Mouse (Mus musculus): ENCODE data around the gene Chic2.

Chic2 gene

GRCm38 (mm10) chr5:75067125-75067756 lies 22.7 kb upstream of the Chic2 start:
- no peak for DNase-seq (ENCODE audit: low read depth)

DNA sequence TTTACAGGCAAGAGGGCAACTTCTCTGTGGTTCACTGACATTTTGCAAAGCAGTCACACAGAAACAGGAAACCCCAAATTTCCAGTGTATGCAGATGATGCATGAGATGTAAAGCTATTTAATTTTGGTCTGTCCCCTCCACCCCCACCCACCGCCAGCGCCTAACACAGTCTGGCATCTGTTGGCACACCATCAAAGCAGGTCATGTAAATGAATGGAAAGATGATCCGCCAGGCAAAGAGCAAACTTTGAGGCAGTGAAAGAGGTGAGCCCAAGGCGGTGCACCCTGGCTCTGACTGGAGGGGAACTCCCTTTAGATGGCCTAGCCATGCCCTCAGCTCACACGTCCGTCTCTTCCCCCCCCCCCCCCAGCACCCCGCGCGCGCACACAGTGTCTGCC lies 22.1 kb upstream of the Chic2 start:
- no peak for DNase-seq (ENCODE audit: low read depth)

- DNase-seq (ENCODE audit: low read depth), result no peak
Observed at GRCm38 (mm10) chr5:75063177-75063576, 18.6 kb upstream of the Chic2 start.

DNA sequence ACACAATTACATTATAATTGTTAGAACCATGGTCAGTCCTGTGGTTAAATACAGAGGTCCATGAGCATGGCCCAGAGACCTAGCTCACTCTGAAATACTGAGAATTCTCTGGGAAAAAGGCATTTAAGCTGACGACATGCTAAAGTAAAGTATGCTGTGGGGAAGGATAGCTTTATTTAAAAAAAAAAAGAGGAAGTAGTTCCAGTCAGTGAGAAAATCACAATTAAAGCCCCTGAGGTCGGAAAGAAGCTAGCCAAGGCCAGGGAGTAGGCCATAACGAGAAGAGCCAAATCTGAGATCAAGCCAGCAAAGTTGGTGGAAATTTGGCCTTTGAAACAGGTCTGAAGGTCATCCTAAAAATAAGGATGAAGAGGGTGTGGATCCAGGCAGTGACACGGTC lies 6.5 kb upstream of the Chic2 start:
- no peak for DNase-seq (ENCODE audit: low read depth)

DNA sequence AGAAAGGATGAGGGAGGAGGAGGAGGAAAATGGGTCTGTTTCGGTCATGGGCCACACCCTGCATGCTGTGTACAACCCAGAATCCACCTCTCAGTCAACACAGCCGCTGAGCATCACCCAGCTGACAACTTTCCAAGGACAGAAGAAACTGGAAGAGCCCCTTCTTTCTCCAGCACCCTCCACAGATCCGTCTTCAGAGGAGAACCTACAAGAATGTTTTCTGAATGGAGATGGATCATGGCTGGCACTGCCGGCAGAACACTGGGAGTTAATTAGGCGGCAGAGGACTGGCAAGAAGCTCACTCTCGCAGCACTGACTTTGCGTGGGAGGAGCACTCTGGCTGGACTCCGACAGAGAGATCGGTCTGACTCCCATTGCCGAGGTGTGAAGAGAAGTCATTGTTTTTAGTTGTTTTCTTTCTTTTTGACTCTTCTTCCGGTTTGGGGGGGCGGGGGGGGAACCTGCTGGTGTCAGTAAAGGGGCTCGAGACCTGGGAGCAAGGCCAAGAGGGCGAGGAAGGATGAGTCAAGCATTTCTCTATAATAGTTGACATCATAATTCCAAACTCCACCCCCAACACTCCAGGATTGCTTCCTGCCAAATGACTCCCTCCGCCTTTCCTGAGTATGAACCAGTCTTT lies 2.2 kb upstream of the Chic2 start:
- DNase-seq (ENCODE audit: low read depth), result no peak

DNA sequence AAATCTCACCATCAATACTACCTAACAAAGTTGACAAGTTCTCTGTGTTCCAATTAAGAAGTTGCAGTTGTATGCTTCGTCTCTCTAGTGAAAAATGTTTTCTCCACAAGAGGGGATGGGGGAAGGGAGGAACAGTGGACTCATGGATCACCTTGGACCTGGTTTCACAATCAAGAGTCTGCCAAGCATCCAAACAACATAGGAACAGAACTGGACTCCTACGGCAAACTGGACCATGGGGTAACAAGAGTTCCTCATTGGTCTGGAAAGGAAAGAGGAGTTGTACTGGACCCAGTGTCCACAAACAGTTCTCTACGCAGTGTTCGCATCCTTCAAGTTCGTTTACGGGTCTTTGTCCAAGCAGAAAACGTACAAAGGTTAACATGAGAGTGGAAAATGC lies 797 bp upstream of the Chic2 start:
- no peak for DNase-seq (ENCODE audit: low read depth)

GRCm38 (mm10) chr5:75043621-75044301 lies 813 bp downstream of the Chic2 start:
- no peak for DNase-seq (ENCODE audit: low read depth)

- DNase-seq (ENCODE audit: low read depth), result peak; percentile 17
Observed at GRCm38 (mm10) chr5:75043011-75043445, 1.5 kb downstream of the Chic2 start.

DNA sequence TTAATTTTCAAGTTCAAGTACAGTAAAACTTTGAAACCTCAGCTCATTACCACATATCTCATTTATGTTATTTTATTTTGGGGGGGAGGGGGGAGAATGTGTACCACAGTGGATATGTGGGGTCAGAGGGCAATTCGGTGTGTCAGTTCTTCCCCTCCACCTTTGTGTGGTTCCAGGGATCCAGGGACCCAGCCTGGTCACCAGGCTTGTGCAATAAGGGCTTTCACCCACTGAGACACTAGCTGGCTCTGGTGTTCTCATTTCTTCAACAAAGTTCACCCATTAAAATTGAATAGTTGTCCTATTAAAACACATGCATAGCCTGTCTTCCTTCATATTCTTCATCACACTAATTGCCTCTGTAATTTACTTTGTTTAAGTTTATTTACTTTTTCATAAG lies 5.3 kb downstream of the Chic2 start:
- no peak for DNase-seq (ENCODE audit: low read depth)

GRCm38 (mm10) chr5:75035475-75035874 lies 9.1 kb downstream of the Chic2 start:
- no peak for DNase-seq (ENCODE audit: low read depth)

GRCm38 (mm10) chr5:75014768-75015167 lies 29.8 kb downstream of the Chic2 start:
- no peak for DNase-seq (ENCODE audit: low read depth)

DNA sequence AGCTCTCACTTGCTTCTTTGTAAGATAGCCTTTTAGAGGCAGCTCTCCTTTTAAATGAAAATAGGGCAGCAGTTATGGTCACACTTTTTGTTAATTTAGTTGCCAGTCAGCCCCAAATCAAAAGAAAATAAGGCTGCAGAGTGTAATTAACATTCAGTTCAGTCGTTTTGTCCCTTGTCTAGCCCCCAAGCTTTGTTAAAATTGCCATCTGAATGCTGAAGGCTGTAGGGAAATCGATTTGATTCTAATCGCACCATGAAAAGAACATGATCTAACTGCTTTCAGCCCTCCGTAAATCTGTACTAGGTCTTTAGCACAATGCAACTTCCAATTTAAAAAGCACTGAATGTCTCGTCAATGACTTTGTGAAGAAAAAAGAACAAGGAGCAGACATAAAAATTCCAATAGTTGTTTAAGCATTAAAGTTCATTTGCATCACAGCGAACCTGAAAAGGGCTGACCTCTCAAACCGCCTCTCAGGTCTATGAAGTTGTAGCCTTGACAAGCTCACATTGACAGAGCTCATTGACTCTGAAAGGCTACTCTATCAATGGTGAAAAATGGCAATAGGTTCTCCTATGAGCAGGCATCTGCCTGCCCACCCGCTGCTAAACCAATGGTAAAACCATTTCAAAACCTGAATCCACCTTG lies 31.7 kb downstream of the Chic2 start:
- no peak for DNase-seq (ENCODE audit: low read depth)

- no peak for DNase-seq (ENCODE audit: low read depth)
Observed at GRCm38 (mm10) chr5:75011985-75012738, 32.4 kb downstream of the Chic2 start.

GRCm38 (mm10) chr5:75004755-75005154 lies 39.8 kb downstream of the Chic2 start:
- DNase-seq (ENCODE audit: low read depth), result no peak

DNA sequence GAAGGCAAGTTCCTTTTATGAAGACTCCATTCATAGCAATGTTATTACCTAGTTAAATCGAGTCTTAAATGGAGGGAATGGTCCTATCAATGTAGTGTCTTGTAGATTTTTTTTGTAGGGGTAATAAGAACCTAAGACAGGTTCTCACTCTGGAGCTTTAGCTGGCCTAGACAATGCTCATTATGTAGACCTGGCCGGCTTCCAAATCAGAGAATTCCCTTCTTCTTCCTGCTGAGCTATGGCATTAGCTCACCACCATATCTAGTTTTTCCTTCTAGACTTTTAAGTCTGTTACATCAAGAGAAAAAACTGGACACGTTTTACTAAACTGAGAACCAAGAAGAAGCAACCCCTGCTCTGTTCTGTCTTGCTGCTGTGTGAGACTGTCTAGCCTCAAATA lies 42.5 kb downstream of the Chic2 start:
- DNase-seq (ENCODE audit: low read depth), result no peak

- no peak for DNase-seq (ENCODE audit: low read depth)
Observed at GRCm38 (mm10) chr5:74998716-74999512, 45.7 kb downstream of the Chic2 start.

DNA sequence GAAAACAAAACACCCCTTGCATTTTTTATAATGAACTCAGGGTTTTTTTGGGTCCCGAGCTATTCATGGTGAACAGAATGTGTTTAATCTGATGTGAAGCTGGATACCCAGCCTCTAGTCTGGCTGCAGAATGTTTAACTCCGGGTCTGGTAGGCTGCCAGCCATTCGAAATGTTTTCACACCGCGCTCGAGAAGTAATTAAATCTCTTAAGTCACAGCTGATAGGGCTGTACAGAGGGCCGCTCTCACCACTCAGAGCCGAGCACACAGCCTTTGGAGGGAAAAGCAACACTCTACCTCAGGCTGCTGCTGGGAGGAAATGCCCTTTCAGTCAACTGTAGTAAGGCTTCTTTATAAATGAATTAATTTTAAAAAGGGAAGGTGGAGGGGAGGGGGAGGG lies 49.6 kb downstream of the Chic2 start:
- no peak for DNase-seq (ENCODE audit: low read depth)

GRCm38 (mm10) chr5:74984101-74984500 lies 60.5 kb downstream of the Chic2 start:
- no peak for DNase-seq (ENCODE audit: low read depth)

DNA sequence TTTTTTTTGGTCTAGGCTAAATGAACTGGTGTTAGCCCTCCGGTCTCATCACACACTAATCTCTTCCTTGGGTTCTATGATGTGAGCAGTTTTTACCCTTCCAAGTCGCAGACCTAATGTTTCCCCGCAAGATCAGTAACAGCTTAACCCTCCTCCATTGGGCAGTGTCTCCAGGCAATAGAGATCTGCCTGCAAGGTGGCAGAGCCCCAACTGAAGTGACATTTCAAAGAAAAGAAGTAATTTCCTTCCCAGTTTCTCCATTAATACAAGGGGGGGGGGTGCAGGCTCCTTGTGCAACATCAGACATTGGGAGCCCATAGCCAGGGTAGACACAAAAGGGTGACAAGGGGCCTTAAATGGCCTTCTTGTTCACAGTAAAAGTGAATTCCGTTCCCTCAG lies 64.0 kb downstream of the Chic2 start:
- DNase-seq (ENCODE audit: low read depth), result no peak

- DNase-seq (ENCODE audit: low read depth), result no peak
Observed at GRCm38 (mm10) chr5:74980154-74980553, 64.4 kb downstream of the Chic2 start.

DNA sequence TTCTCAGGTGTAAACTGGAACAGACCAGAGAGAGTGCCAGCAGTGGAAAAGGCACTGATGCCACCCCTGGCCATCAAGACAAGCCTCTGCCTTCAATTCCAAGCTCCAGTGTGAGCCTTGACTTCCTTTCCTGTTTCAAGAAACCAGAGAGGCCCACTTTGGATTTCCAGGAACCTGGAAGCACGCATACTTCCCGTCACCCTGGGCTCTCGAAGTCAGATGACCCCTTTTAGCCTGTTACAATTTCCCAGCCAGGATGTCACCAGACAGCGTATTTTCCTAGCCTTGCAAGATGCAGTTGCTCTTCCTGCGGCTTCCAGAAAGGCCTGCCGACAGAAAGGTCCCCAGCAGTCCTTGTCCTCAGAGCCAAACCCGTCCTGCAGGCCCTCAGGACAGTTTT lies 65.0 kb downstream of the Chic2 start:
- no peak for DNase-seq (ENCODE audit: low read depth)

All from c-Kit-positive CD71-positive TER-119-negative erythroid progenitor cells, embryonic 14.5 days (primary cell).